Mouse (Mus musculus) midbrain, embryonic 14.5 days (tissue): Measurements from ENCODE around the gene Alpk3. TPM values are rescaled to one million over a fixed set of nuclear protein-coding genes. Genes with fewer than 3 reads are reported as not detected.

Experiments
- ATAC-seq: fragments of 200-750 bp; cut with Nextera tagmentation; 2 replicates; pipeline ENCODE4 v1.8.0; 2017; ENCODE audit warnings: moderate number of reproducible peaks, moderate library complexity; ENCODE audit not compliant: low FRiP score, low TSS enrichment
- DNase-seq: peaks from one replicate; pipeline ENCODE4 v3.0.0-alpha.2; 2015
- H3K27ac ChIP-seq: fragments of 300-500 bp; sonication (generic); replicated peaks from 2 replicates; pipeline ENCODE4 v1.5.1; 2014; ENCODE audit warnings: mild to moderate bottlenecking, low read depth, low read length, moderate library complexity
- H3K27me3 ChIP-seq: fragments of 300-500 bp; sonication (generic); 2 replicates; pipeline ENCODE4 v1.6.1; 2014; ENCODE audit warnings: low read length, control low read depth, mixed read lengths; ENCODE audit not compliant: control insufficient read depth, insufficient read depth
- H3K36me3 ChIP-seq: fragments of 300-500 bp; sonication (generic); 2 replicates; pipeline ENCODE4 v1.6.1; 2014; ENCODE audit warnings: low read length, control low read depth; ENCODE audit not compliant: control insufficient read depth, insufficient read depth
- H3K4me1 ChIP-seq: fragments of 300-500 bp; sonication (generic); 2 replicates; pipeline ENCODE4 v1.6.1; 2014; ENCODE audit warnings: mild to moderate bottlenecking, antibody characterized with exemption, low read length, control low read depth; ENCODE audit not compliant: control insufficient read depth, insufficient read depth
- H3K4me2 ChIP-seq: fragments of 300-500 bp; sonication (generic); 2 replicates; pipeline ENCODE4 v1.6.1; 2014; ENCODE audit warnings: mild to moderate bottlenecking, low read length, moderate library complexity
- H3K4me3 ChIP-seq: fragments of 300-500 bp; sonication (generic); replicated peaks from 2 replicates; pipeline ENCODE4 v1.5.1; 2014; ENCODE audit warnings: low read depth, low read length
- H3K9ac ChIP-seq: fragments of 300-500 bp; sonication (generic); replicated peaks from 2 replicates; pipeline ENCODE4 v1.6.1; 2014; ENCODE audit warnings: mild to moderate bottlenecking, low read length, moderate library complexity
- H3K9me3 ChIP-seq: fragments of 300-500 bp; sonication (generic); 2 replicates; pipeline ENCODE4 v1.6.1; 2016; ENCODE audit warnings: low read length, control low read depth, mixed read lengths; ENCODE audit not compliant: control insufficient read depth
- WGBS: fragments of 180-500 bp; shearing (Covaris S2); extraction: QIAGEN DNeasy Blood & Tissue Kit; methylation state at CpG from one replicate; pipeline ENCODE4 v1.1.7; 2014; 5-methylcytosine and 5-hydroxymethylcytosine counted together
- polyA plus RNA-seq: library from polyadenylated mRNA; unstranded; fragments of >200 nt; fragmentation: Nextera tagmentation; extraction: Ambion mirVana; gene quantifications from 2 replicates; pipeline ENCODE4 v1.2.1, GENCODE M21; 2014

The Alpk3 gene
- polyA plus RNA-seq, 1 experiment from 2014 or later, result 0.12 TPM

DNA sequence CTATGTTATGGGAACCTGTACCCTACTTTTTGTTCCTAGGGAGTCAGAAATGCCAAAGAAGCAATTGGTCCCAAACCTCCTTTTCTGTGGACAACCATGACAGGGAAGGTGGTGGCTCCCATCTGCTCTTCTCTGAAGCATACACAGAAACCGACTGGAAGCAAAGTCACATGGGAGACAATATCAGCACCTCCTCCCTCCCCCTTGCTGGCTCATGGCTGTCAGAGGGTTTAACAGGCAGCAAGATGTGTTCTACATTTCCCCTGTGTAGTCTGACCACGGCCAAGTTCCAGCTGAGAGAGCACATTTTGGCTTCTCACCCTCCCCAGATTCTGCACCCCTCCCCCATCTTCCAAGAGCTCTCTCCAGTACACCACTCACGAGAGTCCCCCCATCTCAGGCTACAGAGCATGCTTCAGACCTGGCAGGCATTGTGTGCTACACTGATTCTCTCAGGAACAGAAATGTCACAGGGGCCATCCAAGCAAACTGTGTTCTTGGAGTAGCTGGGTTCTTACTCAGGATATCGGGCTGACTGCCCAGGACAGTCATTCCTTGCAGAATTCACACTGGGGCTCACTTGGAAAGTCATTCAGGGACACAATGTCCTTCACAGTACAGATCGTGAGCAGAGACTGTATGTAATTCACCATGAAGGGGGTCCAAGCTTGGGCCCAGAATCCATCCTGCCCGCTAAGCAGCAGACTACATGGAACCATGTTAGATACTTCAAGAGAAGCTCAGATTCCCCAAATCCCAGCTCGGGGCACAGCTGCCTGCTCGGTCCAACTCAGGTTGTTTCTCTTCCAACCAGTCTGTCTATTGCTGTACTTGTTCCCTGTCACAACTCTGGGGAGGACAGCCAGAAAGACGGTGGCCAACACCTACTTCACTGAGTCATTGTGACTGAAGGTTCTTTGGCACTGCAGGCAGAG lies 52.6 kb downstream of the Alpk3 start:
- DNase-seq (no peak), ATAC-seq (no peak)
- Histone ChIP-seq H3K9ac (no peak overlapping the region), H3K27me3 (no peaks in the 10 kb centered on the region), H3K9me3 (no peaks in the 10 kb centered on the region), H3K4me3 (no peak overlapping the region), H3K4me2 (no peak overlapping the region), H3K4me1 (peaks cover 3% of the 10 kb centered on the region; the same call in 1 of the 2 replicates), H3K36me3 (no peaks in the 10 kb centered on the region), H3K27ac (no peak overlapping the region)
- 61% methylated on average over 9 of the region's 9 CpGs for WGBS

DNA sequence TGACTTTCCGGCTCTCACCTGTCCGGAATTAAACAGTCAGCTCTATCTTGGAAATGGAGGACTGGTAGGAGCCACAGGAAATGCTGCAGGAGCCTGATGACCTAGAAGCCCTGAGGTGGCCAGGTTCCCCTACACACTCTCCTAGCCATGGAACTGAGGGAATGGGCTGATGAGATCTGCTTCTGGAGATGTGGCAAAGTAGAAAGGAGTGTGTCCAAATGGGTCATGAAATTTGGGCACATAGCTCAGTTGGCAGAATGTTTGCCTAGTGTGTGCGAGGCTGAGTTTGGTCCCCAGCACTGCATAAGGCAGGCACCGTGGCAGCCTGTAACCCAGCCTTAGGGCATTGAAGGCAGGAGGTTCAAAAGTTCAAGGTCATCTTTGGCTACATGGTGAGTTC lies 53.4 kb downstream of the Alpk3 start:
- Histone ChIP-seq H3K4me1 (peaks cover 3% of the 10 kb centered on the region; the same call in 1 of the 2 replicates), H3K27me3 (no peaks in the 10 kb centered on the region), H3K27ac (no peak overlapping the region), H3K9ac (no peak overlapping the region), H3K36me3 (no peaks in the 10 kb centered on the region), H3K9me3 (no peaks in the 10 kb centered on the region), H3K4me2 (no peak overlapping the region), H3K4me3 (no peak overlapping the region)
- DNase-seq (no peak), ATAC-seq (no peak)
- 95% methylated on average over 4 of the region's 4 CpGs for WGBS

- Histone ChIP-seq H3K4me3 (no peak overlapping the region), H3K27me3 (no peaks in the 10 kb centered on the region), H3K27ac (no peak overlapping the region), H3K9ac (no peak overlapping the region), H3K4me2 (no peak overlapping the region), H3K36me3 (no peaks in the 10 kb centered on the region), H3K4me1 (peaks cover 3% of the 10 kb centered on the region; the same call in 1 of the 2 replicates), H3K9me3 (no peaks in the 10 kb centered on the region)
- WGBS, result 92% methylated on average over 2 of the region's 2 CpGs
- no peak for DNase-seq
- no peak for ATAC-seq
These were observed 54.3 kb downstream of the Alpk3 start for GRCm38 (mm10) chr7:81111729-81112128.

DNA sequence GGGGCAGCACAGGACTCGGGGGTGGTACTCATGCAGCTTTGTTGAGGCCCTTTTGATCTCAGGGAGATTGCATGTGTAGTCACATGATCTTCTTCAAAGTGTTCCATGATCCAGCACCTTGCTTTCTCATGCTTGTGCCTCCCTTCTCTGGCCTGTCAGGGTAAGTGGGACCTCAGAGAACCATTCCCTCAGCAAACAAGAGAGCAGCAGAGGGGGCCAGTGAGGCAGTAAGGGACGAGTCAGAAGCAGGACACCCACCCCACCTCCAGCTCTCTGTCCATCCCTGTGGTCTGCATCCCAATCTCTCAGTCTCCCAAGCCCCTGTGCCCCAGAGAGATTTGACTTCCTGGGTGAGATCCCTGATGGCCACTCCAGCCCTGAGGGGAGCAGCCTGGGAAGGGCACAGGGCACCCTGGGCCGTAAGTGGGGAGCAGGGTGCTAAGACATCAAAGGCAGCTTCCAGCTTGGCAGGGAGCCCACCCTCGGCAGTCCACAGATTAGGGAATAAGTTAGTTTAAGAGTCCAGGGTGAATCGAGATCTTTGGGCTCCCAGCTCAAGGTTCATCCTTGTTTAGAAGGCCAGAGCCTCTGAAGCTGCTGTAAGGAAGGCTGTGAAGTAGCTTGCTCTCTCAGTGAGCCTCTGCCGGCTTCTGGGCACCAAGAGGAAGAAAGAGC lies 55.4 kb downstream of the Alpk3 start:
- H3K4me3 ChIP-seq, result no peak overlapping the region
- H3K36me3 ChIP-seq, result no peaks in the 10 kb centered on the region
- ATAC-seq, result no peak
- H3K4me1 ChIP-seq, result peaks cover 3% of the 10 kb centered on the region; the same call in 1 of the 2 replicates
- no peaks in the 10 kb centered on the region for H3K9me3 ChIP-seq
- H3K4me2 ChIP-seq, result no peak overlapping the region
- DNase-seq, result no peak
- 49% methylated on average over 6 of the region's 6 CpGs for WGBS
- H3K9ac ChIP-seq, result no peak overlapping the region
- H3K27ac ChIP-seq, result no peak overlapping the region
- no peaks in the 10 kb centered on the region for H3K27me3 ChIP-seq

GRCm38 (mm10) chr7:81114555-81114954 lies 57.2 kb downstream of the Alpk3 start, which contains the start of gene Slc28a1:
TSS of gene Slc28a1 (plus strand) at chr7:81114799.
- 83% methylated on average over 6 of the region's 6 CpGs for WGBS
- no peak for ATAC-seq

DNA sequence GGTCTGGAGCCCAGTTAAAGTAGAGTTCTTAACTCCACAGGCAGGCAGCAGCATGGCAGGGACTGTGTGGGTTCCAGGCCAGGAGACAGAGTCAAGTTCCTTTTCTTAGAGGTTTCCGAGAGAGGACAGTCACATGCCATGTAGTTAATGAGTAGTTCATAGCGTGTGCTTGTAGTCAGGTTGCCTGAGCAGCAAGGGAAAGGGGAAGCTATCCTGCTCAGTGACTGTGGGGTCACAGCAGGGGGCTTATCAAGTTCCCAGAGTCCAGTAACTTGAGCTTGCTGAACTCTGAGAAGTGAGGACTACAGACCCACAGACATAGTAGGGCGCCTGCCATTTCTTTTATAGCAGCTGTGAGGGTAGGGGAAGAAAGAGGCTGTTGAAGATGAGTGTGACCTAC lies 63.7 kb downstream of the Alpk3 start:
- Histone ChIP-seq H3K9me3 (no peaks in the 10 kb centered on the region), H3K27me3 (no peaks in the 10 kb centered on the region), H3K36me3 (no peaks in the 10 kb centered on the region), H3K27ac (no peak overlapping the region), H3K9ac (no peak overlapping the region), H3K4me3 (no peak overlapping the region), H3K4me1 (no peaks in the 10 kb centered on the region), H3K4me2 (no peak overlapping the region)
- WGBS, result 61% methylated on average over 3 of the region's 3 CpGs
- no peak for ATAC-seq
- no peak for DNase-seq

More at GRCm38 (mm10) chr7:81114555-81114954, 57.2 kb downstream of the Alpk3 start, which contains the start of gene Slc28a1:
- H3K27ac ChIP-seq, result no peak within 1 kb of the TSS
- H3K4me1 ChIP-seq, result peaks cover 3% of the 10 kb centered on the region; the same call in 1 of the 2 replicates
- H3K4me3 ChIP-seq, result no peak within 1 kb of the TSS
- H3K27me3 ChIP-seq, result no peaks in the 10 kb centered on the region
- no peak within 1 kb of the TSS for H3K4me2 ChIP-seq
- no peaks in the 10 kb centered on the region for H3K36me3 ChIP-seq
- no peak for DNase-seq
- no peaks in the 10 kb centered on the region for H3K9me3 ChIP-seq
- no peak within 1 kb of the TSS for H3K9ac ChIP-seq

DNA sequence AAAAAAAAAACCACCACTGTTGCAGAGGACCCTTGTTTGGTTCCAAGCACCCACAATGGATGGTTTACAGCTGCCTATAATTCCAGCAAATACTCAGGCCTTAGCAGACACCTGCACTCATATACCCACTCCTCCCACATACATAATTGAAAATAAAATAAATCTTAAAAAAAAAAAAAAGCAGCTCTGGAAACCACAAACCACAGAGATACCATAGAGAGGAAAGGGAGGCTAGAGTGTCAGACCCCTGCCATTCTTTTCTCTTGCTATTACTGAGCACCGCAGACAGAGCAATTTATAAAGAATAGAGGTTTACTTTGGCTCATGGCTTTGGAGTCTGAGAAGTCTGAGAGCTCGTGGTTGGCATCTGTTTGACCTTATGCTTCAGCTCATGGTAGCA lies 65.4 kb downstream of the Alpk3 start:
- no peak for DNase-seq
- 72% methylated on average over 2 of the region's 2 CpGs for WGBS
- H3K36me3 ChIP-seq, result no peaks in the 10 kb centered on the region

DNA sequence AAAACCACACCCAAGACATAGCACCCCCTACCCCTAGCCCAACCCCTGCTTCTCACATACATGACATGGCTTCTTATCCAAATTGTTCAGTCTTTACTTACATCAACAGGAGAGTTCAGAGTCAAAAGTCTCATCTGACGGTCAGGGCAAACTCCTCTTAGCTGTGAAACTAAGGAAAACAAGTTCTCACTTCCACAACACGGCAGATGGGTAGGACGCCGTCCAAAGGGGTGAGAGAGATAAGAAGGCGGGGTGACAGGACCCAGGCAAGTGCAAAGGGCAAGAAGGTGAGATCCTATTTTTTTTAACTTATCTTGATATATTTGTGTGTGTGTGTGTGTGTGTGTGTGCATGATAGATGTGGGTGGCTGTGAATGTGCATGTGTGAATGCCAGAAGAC lies 66.2 kb downstream of the Alpk3 start:
- Histone ChIP-seq H3K27ac (no peak overlapping the region), H3K4me2 (no peak overlapping the region), H3K4me3 (no peak overlapping the region), H3K36me3 (no peaks in the 10 kb centered on the region), H3K27me3 (no peaks in the 10 kb centered on the region), H3K9ac (no peak overlapping the region), H3K9me3 (0 out of 2 replicates have a peak, but pooled peaks cover 5% of the 10 kb centered on the region), H3K4me1 (no peaks in the 10 kb centered on the region)
- 92% methylated on average over 5 of the region's 5 CpGs for WGBS
- DNase-seq, result no peak
- ATAC-seq, result no peak

More for the DNA sequence above, 65.4 kb downstream of the Alpk3 start:
- no peaks in the 10 kb centered on the region for H3K4me1 ChIP-seq
- no peaks in the 10 kb centered on the region for H3K27me3 ChIP-seq
- no peak overlapping the region for H3K4me3 ChIP-seq
- no peak for ATAC-seq
- no peak overlapping the region for H3K9ac ChIP-seq
- no peaks in the 10 kb centered on the region for H3K9me3 ChIP-seq
- H3K4me2 ChIP-seq, result no peak overlapping the region
- H3K27ac ChIP-seq, result no peak overlapping the region
